Mouse (Mus musculus): ENCODE measurements at regions not wholly inside any gene's neighbourhood (a gene's known extent, or its start where the extent isn't known, plus 50 kb on each side); places are given as distances from the start of the nearest gene placed in this dataset.

DNA sequence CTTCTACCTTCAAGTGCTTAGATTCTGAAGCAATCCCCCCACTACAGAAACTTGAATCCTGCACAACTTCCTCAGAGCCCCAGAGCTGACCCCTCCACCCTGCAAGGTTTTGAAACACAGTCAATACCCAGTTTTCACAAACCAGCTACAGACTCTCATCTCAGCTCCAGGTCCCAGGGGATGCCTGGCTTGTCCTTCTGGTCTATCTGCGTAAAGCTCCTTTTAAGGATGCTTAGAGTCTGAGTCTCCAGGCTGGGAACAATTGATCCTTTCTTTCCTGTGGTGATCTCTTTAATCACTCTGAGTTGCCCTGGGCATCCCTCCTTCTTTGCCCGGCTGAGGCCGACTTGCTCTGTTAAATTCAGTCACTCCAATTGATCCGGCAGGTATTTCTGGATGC is 500.4 kb downstream of the Med13l start:
- H3K36me3 ChIP-seq (ENCODE audit: control insufficient read depth, insufficient read depth, low read length): no peaks in the 10 kb centered on the region
- H3K4me1 ChIP-seq (replicated peaks; ENCODE audit: control insufficient read depth, insufficient read depth, low read length): no peaks in the 10 kb centered on the region
- no peak overlapping the region for H3K4me2 ChIP-seq (ENCODE audit: low read length)
- WGBS: 69% methylated on average over 4 of the region's 4 CpGs
- no peak overlapping the region for H3K27ac ChIP-seq (ENCODE audit: low read depth)
- no peaks in the 10 kb centered on the region for H3K9me3 ChIP-seq (ENCODE audit: control insufficient read depth, low read length)
- no peaks in the 10 kb centered on the region for H3K27me3 ChIP-seq (replicated peaks; ENCODE audit: control insufficient read depth, insufficient read depth, low read length)
- H3K9ac ChIP-seq (ENCODE audit: low read length): no peak overlapping the region
- H3K4me3 ChIP-seq (ENCODE audit: low read depth, low read length): no peak overlapping the region
- DNase-seq (ENCODE audit: low spot score) (no peak), ATAC-seq (replicated peaks; ENCODE audit: low FRiP score, low TSS enrichment, low read depth) (no peak)

DNA sequence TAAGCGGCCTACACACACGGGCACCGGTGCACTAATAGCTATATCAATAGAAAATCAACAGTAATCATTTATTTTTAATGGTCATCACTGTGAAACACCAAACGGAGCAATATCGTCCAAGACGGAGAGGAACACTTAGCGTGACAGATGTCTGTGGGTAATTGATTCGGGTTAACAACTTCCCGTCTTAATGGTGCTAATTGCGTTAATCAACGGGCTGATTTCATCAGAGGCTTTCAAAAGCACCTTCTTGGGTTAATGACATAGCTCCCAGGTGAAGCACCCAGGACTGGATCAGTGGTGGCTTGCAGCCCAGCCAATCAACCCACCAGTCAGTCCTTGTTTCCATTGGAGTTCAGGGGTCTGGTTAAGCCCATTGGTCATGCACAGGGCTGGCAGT is 502.0 kb downstream of the Med13l start:
- no peak overlapping the region for H3K4me3 ChIP-seq (ENCODE audit: low read depth, low read length)
- H3K27ac ChIP-seq (ENCODE audit: low read depth): no peak overlapping the region
- H3K36me3 ChIP-seq (ENCODE audit: control insufficient read depth, insufficient read depth, low read length): no peaks in the 10 kb centered on the region
- no peak overlapping the region for H3K4me2 ChIP-seq (ENCODE audit: low read length)
- ATAC-seq (replicated peaks; ENCODE audit: low FRiP score, low TSS enrichment, low read depth) (no peak), DNase-seq (ENCODE audit: low spot score) (no peak)
- no peak overlapping the region for H3K9ac ChIP-seq (ENCODE audit: low read length)
- 91% methylated on average over 11 of the region's 11 CpGs for WGBS
- H3K9me3 ChIP-seq (ENCODE audit: control insufficient read depth, low read length): no peaks in the 10 kb centered on the region
- H3K4me1 ChIP-seq (replicated peaks; ENCODE audit: control insufficient read depth, insufficient read depth, low read length): peaks cover 5% of the 10 kb centered on the region; the same call in 1 of the 2 replicates
- no peaks in the 10 kb centered on the region for H3K27me3 ChIP-seq (replicated peaks; ENCODE audit: control insufficient read depth, insufficient read depth, low read length)

- H3K27ac ChIP-seq (ENCODE audit: low read depth): no peak overlapping the region
- DNase-seq (ENCODE audit: low spot score): no peak
- H3K36me3 ChIP-seq (ENCODE audit: control insufficient read depth, insufficient read depth, low read length): no peaks in the 10 kb centered on the region
- ATAC-seq (replicated peaks; ENCODE audit: low FRiP score, low TSS enrichment, low read depth): no peak
- no peak overlapping the region for H3K4me3 ChIP-seq (ENCODE audit: low read depth, low read length)
- H3K27me3 ChIP-seq (replicated peaks; ENCODE audit: control insufficient read depth, insufficient read depth, low read length): no peaks in the 10 kb centered on the region
- WGBS: 30% methylated on average over 6 of the region's 6 CpGs
- H3K4me2 ChIP-seq (ENCODE audit: low read length): no peak overlapping the region
- H3K4me1 ChIP-seq (replicated peaks; ENCODE audit: control insufficient read depth, insufficient read depth, low read length): peaks cover 5% of the 10 kb centered on the region; the same call in 1 of the 2 replicates
- no peaks in the 10 kb centered on the region for H3K9me3 ChIP-seq (ENCODE audit: control insufficient read depth, low read length)
- no peak overlapping the region for H3K9ac ChIP-seq (ENCODE audit: low read length)
These were observed 506.2 kb downstream of the Med13l start for GRCm38 (mm10) chr5:119066666-119067065.

DNA sequence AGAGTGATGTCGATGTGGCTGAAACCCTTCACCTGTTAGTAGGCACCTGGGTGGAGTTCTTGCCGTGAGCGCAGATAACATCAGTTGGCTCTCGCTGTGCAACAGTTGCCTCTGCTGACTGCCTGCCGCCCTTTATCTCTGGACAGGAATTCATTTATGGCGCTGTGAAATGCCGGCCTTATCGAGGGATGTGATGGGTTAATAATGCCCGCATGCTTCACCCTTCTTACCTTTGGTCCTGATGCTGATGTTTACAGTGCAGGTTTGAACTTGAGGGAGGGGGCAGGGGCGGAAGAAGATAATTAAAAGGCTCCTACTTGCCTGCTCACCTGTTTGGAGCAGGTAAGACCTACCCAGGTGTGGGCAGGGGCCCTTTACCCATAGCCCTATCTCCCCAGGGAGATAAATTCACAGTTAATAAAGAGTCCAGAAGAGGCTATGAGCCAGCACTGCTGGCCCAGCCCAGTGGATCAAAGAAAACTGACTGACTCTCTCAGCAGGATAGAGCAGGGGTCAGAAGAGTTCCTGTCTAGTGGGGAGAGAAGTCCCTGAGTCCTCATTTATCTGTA is 509.4 kb downstream of the Med13l start:
- Histone ChIP-seq H3K9ac (ENCODE audit: low read length) (no peak overlapping the region), H3K27me3 (replicated peaks; ENCODE audit: control insufficient read depth, insufficient read depth, low read length) (no peaks in the 10 kb centered on the region), H3K36me3 (ENCODE audit: control insufficient read depth, insufficient read depth, low read length) (no peaks in the 10 kb centered on the region), H3K27ac (ENCODE audit: low read depth) (no peak overlapping the region), H3K4me3 (ENCODE audit: low read depth, low read length) (no peak overlapping the region), H3K4me2 (ENCODE audit: low read length) (no peak overlapping the region), H3K9me3 (ENCODE audit: control insufficient read depth, low read length) (no peaks in the 10 kb centered on the region), H3K4me1 (replicated peaks; ENCODE audit: control insufficient read depth, insufficient read depth, low read length) (peaks cover 5% of the 10 kb centered on the region; the same call in 1 of the 2 replicates)
- DNase-seq (ENCODE audit: low spot score) (no peak), ATAC-seq (replicated peaks; ENCODE audit: low FRiP score, low TSS enrichment, low read depth) (peak; percentile 74)
- WGBS: 56% methylated on average over 10 of the region's 10 CpGs

DNA sequence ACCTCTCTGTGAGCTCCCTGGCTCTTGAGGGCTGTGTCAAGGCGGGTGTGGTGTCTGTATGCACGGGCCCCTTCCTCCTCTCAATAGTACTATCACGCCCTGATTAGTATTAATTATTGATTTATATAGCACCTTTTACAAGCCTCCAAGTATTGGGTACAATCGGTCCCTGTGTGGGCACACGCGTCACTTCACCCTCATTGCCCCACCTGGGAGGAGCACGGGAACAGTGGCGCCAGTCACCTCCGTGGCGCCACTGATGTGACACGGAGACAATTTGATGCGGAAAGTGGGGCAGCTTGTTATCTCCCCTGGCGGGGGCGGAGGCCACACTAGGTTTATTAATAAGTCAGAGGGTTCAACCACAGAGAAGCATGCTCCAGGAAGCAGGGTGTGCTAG is 512.2 kb downstream of the Med13l start:
- ATAC-seq (replicated peaks; ENCODE audit: low FRiP score, low TSS enrichment, low read depth) (no peak), DNase-seq (ENCODE audit: low spot score) (no peak)
- Histone ChIP-seq H3K4me1 (replicated peaks; ENCODE audit: control insufficient read depth, insufficient read depth, low read length) (no peaks in the 10 kb centered on the region), H3K27me3 (replicated peaks; ENCODE audit: control insufficient read depth, insufficient read depth, low read length) (no peaks in the 10 kb centered on the region), H3K4me2 (ENCODE audit: low read length) (no peak overlapping the region), H3K9ac (ENCODE audit: low read length) (no peak overlapping the region), H3K27ac (ENCODE audit: low read depth) (no peak overlapping the region), H3K9me3 (ENCODE audit: control insufficient read depth, low read length) (no peaks in the 10 kb centered on the region), H3K36me3 (ENCODE audit: control insufficient read depth, insufficient read depth, low read length) (no peaks in the 10 kb centered on the region), H3K4me3 (ENCODE audit: low read depth, low read length) (no peak overlapping the region)
- 88% methylated on average over 14 of the region's 14 CpGs for WGBS

- DNase-seq (ENCODE audit: low spot score) (no peak), ATAC-seq (replicated peaks; ENCODE audit: low FRiP score, low TSS enrichment, low read depth) (no peak; the same call in 1 of the 2 replicates)
- Histone ChIP-seq H3K36me3 (ENCODE audit: control insufficient read depth, insufficient read depth, low read length) (no peaks in the 10 kb centered on the region), H3K4me2 (ENCODE audit: low read length) (no peak overlapping the region), H3K4me1 (replicated peaks; ENCODE audit: control insufficient read depth, insufficient read depth, low read length) (no peaks in the 10 kb centered on the region), H3K9ac (ENCODE audit: low read length) (no peak overlapping the region), H3K27ac (ENCODE audit: low read depth) (no peak overlapping the region), H3K4me3 (ENCODE audit: low read depth, low read length) (no peak overlapping the region), H3K27me3 (replicated peaks; ENCODE audit: control insufficient read depth, insufficient read depth, low read length) (peaks cover 8% of the 10 kb centered on the region), H3K9me3 (ENCODE audit: control insufficient read depth, low read length) (0 out of 2 replicates have a peak, but pooled peaks cover 3% of the 10 kb centered on the region)
- 87% methylated on average over 5 of the region's 5 CpGs for WGBS
These were observed 520.3 kb downstream of the Med13l start for GRCm38 (mm10) chr5:119080747-119081146.

DNA sequence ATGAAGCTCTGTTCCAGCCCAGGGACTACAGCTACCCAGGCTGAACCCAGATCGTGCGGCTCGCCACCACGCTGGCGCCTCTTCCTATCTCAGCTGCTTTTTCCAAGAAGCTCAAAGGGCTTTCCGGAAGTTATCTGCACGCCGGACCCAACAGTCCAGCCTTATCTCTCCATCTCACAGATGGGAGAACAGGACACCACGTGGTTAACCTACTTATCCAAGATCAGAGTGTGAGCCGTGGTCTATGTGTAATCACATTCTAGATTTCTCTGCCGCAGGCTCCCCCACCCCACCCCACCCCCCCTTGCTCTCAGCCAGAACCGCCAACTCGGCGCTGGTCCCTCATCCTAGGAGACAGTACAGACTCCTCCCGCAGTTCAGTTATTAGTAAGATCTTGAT is 522.4 kb downstream of the Med13l start:
- 0 out of 2 replicates have a peak, but pooled peaks cover 3% of the 10 kb centered on the region for H3K9me3 ChIP-seq (ENCODE audit: control insufficient read depth, low read length)
- no peak overlapping the region for H3K27ac ChIP-seq (ENCODE audit: low read depth)
- DNase-seq (ENCODE audit: low spot score): no peak
- no peaks in the 10 kb centered on the region; the same call in 1 of the 2 replicates for H3K4me1 ChIP-seq (replicated peaks; ENCODE audit: control insufficient read depth, insufficient read depth, low read length)
- H3K4me3 ChIP-seq (ENCODE audit: low read depth, low read length): no peak overlapping the region
- no peaks in the 10 kb centered on the region for H3K36me3 ChIP-seq (ENCODE audit: control insufficient read depth, insufficient read depth, low read length)
- 0 out of 2 replicates have a peak overlapping the region, but pooled peaks have one; percentile 13 for H3K4me2 ChIP-seq (ENCODE audit: low read length)
- no peak overlapping the region for H3K9ac ChIP-seq (ENCODE audit: low read length)
- peak; percentile 28 for ATAC-seq (replicated peaks; ENCODE audit: low FRiP score, low TSS enrichment, low read depth)
- H3K27me3 ChIP-seq (replicated peaks; ENCODE audit: control insufficient read depth, insufficient read depth, low read length): peaks cover 19% of the 10 kb centered on the region
- WGBS: 44% methylated on average over 15 of the region's 15 CpGs

DNA sequence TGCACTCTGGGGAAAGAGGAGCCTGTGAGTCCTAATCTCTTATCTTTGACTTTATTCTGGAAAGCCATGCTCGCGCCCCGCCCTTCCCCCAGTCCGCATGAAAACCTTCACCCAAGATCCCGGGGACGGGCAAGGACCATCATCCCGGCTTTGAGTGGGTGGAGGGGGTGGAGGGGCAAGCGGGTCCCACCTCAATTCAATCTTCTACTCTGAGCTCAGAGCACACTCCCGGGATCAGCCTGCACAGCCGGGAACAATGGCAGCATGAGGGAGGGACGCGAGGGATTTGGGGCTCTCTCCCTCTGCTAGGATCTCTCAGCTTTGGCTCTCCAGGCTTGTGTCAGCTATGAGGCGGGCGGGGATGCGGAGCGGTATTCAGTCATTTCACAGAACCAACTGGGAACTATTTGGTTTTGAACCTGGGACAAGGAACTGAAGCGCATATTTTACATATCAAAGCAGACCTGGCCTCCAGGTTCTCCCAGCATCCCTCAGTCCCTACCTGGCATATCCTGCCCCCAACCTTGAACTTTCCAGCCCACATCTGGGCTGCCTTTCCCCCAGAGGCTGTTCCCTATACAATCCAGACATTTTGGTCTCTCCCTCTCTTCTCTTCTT is 537.2 kb downstream of the Med13l start:
- peak overlapping the region; percentile 39 for H3K4me2 ChIP-seq (ENCODE audit: low read length)
- no peaks in the 10 kb centered on the region for H3K27me3 ChIP-seq (replicated peaks; ENCODE audit: control insufficient read depth, insufficient read depth, low read length)
- WGBS: 7% methylated on average over 17 of the region's 17 CpGs
- no peaks in the 10 kb centered on the region for H3K4me1 ChIP-seq (replicated peaks; ENCODE audit: control insufficient read depth, insufficient read depth, low read length)
- no peak overlapping the region for H3K27ac ChIP-seq (ENCODE audit: low read depth)
- H3K4me3 ChIP-seq (ENCODE audit: low read depth, low read length): no peak overlapping the region
- ATAC-seq (replicated peaks; ENCODE audit: low FRiP score, low TSS enrichment, low read depth) (no peak), DNase-seq (ENCODE audit: low spot score) (peak; percentile 59)
- H3K9me3 ChIP-seq (ENCODE audit: control insufficient read depth, low read length): no peaks in the 10 kb centered on the region
- no peak overlapping the region for H3K9ac ChIP-seq (ENCODE audit: low read length)
- no peaks in the 10 kb centered on the region for H3K36me3 ChIP-seq (ENCODE audit: control insufficient read depth, insufficient read depth, low read length)

- H3K9me3 ChIP-seq (ENCODE audit: control insufficient read depth, low read length): no peaks in the 10 kb centered on the region
- H3K27ac ChIP-seq (ENCODE audit: low read depth): no peak overlapping the region
- H3K36me3 ChIP-seq (ENCODE audit: control insufficient read depth, insufficient read depth, low read length): no peaks in the 10 kb centered on the region
- H3K4me3 ChIP-seq (ENCODE audit: low read depth, low read length): no peak overlapping the region
- no peaks in the 10 kb centered on the region for H3K27me3 ChIP-seq (replicated peaks; ENCODE audit: control insufficient read depth, insufficient read depth, low read length)
- no peaks in the 10 kb centered on the region for H3K4me1 ChIP-seq (replicated peaks; ENCODE audit: control insufficient read depth, insufficient read depth, low read length)
- WGBS: 80% methylated on average over 6 of the region's 6 CpGs
- DNase-seq (ENCODE audit: low spot score) (no peak), ATAC-seq (replicated peaks; ENCODE audit: low FRiP score, low TSS enrichment, low read depth) (no peak)
- H3K4me2 ChIP-seq (ENCODE audit: low read length): no peak overlapping the region
- no peak overlapping the region for H3K9ac ChIP-seq (ENCODE audit: low read length)
These were observed 539.3 kb downstream of the Med13l start for GRCm38 (mm10) chr5:119099817-119100216.

All from intestine, embryonic 14.5 days (tissue).